Mouse (Mus musculus): ENCODE results near the gene Neu3.
"Not testable (repeated sequence)": the region's sequence is repeated elsewhere in the genome, so short reads cannot be mapped to it uniquely, and the experiment has no call there.

DNA sequence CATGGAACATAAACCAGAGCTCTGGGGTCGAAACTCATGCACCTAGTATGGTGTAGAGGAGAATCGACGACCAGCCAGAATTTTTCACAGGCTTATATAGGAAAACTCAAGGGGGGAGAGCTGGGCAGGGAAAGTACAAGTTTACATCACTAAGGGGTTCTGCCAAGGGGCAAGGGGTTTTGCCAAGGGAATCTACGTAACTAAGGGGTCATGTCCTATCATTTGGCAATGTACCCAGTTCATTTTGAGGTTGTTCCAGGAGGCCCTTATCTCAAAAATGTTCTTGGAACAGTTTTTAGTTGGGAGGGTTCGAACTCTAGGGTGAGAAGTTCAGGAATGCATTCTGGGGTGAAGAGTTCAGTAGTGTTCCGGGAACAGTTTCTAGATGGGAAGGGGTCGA, 21.2 kb downstream of the Neu3 start:
- TF ChIP-seq POLR2A (IDR thresholded peaks at IDR 0.05; ENCODE audit: low read depth, low read length); CTCF (IDR thresholded peaks at IDR 0.05; ENCODE audit: extremely low read depth, insufficient read length, insufficient replicate concordance, low read depth, low read length): not testable (repeated sequence)
